Mouse (Mus musculus) heart, postnatal 0 days (tissue): ENCODE measurements around the gene Zfp619.

Experiments
- CTCF ChIP-seq: IDR thresholded peaks from 2 replicates; pipeline ENCODE4 v1.5.1; 2016; ENCODE audit warnings: antibody characterized with exemption, control low read depth, low read depth
- EP300 ChIP-seq: IDR thresholded peaks from 2 replicates; pipeline ENCODE4 v1.6.1; 2016; ENCODE audit warnings: antibody characterized with exemption, low read depth

DNA sequence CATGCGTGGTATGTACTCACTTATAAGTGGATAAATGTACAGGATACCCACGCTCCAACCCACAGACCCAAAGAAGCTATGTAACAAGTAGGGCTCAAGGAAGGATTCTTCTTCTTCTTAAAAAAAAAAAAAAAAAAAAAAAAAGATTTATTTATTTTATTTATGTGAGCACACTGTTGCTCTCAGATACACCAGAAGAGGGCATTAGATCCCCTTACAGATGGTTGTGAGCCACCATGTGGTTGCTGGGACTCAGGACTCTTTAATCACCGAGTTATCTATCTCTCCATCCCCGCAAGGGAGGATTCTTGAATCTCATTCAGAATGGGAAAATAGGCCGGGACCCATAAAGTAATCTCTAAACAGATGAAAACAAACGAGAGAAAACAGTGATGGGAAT is 33.2 kb upstream of the Zfp619 start:
- no peak; the same call in 1 of the 2 replicates for TF ChIP-seq CTCF
- no peak for TF ChIP-seq EP300
